Mouse (Mus musculus) forebrain, embryonic 11.5 days (tissue): ENCODE measurements around the gene Cst11. TPM values are rescaled to one million over a fixed set of nuclear protein-coding genes. Genes with fewer than 3 reads are reported as not detected.

ENCODE experiments used
- ATAC-seq: fragments of 200-750 bp; cut with Nextera tagmentation; replicated peaks from 2 replicates; pipeline ENCODE4 v1.8.0; 2017; ENCODE audit warnings: moderate TSS enrichment; ENCODE audit not compliant: low FRiP score
- DNase-seq: peaks from one replicate; pipeline ENCODE4 v3.0.0-alpha.2; 2017; ENCODE audit warnings: low spot score
- H3K27ac ChIP-seq: fragments of 300-500 bp; sonication (generic); 2 replicates; pipeline ENCODE4 v1.5.1; 2014; ENCODE audit warnings: low read depth, low read length
- H3K27me3 ChIP-seq: fragments of 300-500 bp; sonication (generic); 2 replicates; pipeline ENCODE4 v1.6.1; 2014; ENCODE audit warnings: mild to moderate bottlenecking, low read length, mixed read lengths; ENCODE audit not compliant: control insufficient read depth, insufficient read depth
- H3K36me3 ChIP-seq: fragments of 300-500 bp; sonication (generic); 2 replicates; pipeline ENCODE4 v1.6.1; 2014; ENCODE audit warnings: mild to moderate bottlenecking, low read length, moderate library complexity, mixed read lengths; ENCODE audit not compliant: control insufficient read depth, insufficient read depth
- H3K4me1 ChIP-seq: fragments of 300-500 bp; sonication (generic); replicated peaks from 2 replicates; pipeline ENCODE4 v1.6.1; 2014; ENCODE audit warnings: low read length, mixed read lengths; ENCODE audit not compliant: control insufficient read depth, insufficient read depth
- H3K4me2 ChIP-seq: fragments of 300-500 bp; sonication (generic); 2 replicates; pipeline ENCODE4 v1.6.1; 2014; ENCODE audit warnings: low read depth, mild to moderate bottlenecking, low read length, moderate library complexity, mixed read lengths; ENCODE audit not compliant: severe bottlenecking
- H3K4me3 ChIP-seq: fragments of 300-500 bp; sonication (generic); 2 replicates; pipeline ENCODE4 v1.5.1; 2014; ENCODE audit warnings: low read depth, low read length
- H3K9ac ChIP-seq: fragments of 300-500 bp; sonication (generic); 2 replicates; pipeline ENCODE4 v1.6.1; 2014; ENCODE audit warnings: low read length
- H3K9me3 ChIP-seq: fragments of 300-500 bp; sonication (generic); 2 replicates; pipeline ENCODE4 v1.6.1; 2016; ENCODE audit warnings: low read length, mixed read lengths; ENCODE audit not compliant: control insufficient read depth
- WGBS: fragments of 180-500 bp; shearing (Covaris S2); extraction: QIAGEN DNeasy Blood & Tissue Kit; methylation state at CpG from one replicate; pipeline ENCODE4 v1.1.7; 2014; 5-methylcytosine and 5-hydroxymethylcytosine counted together
- polyA plus RNA-seq: library from polyadenylated mRNA; unstranded; fragments of >200 nt; fragmentation: Nextera tagmentation; extraction: Ambion mirVana; gene quantifications from 2 replicates; pipeline ENCODE4 v1.2.1, GENCODE M21; 2014

Cst11 gene
- polyA plus RNA-seq, 1 experiment from 2014 or later: not detected

- 78% methylated on average over 2 of the region's 2 CpGs for WGBS
- H3K27me3 ChIP-seq: no peaks in the 10 kb centered on the region
- no peak overlapping the region for H3K4me3 ChIP-seq
- no peak overlapping the region for H3K9ac ChIP-seq
- no peaks in the 10 kb centered on the region for H3K36me3 ChIP-seq
- H3K4me1 ChIP-seq: no peaks in the 10 kb centered on the region
- H3K4me2 ChIP-seq: no peak overlapping the region
- DNase-seq (no peak), ATAC-seq (no peak)
- H3K27ac ChIP-seq: no peak overlapping the region
- no peaks in the 10 kb centered on the region for H3K9me3 ChIP-seq
Observed at GRCm38 (mm10) chr2:148719271-148719995, 51.9 kb downstream of the Cst11 start.

Other genes starting within 250 kb of the Cst11 start
- 134 and 151 TPM in 2 replicates for gene Nxt1, start 98.9 kb downstream of the Cst11 start, polyA plus RNA-seq
- 27.8 and 29.3 TPM in 2 replicates for gene Gzf1, start 90.5 kb downstream of the Cst11 start, polyA plus RNA-seq
- gene Napb, start 39.0 kb downstream of the Cst11 start, polyA plus RNA-seq: 13.9 and 14.3 TPM in 2 replicates
- gene Cstl1, start 21.1 kb downstream of the Cst11 start, polyA plus RNA-seq: not detected in 2 replicates
- not detected in 2 replicates for gene 8030411F24Rik, start 10.5 kb upstream of the Cst11 start, polyA plus RNA-seq
- gene Cst12, start 17.9 kb upstream of the Cst11 start, polyA plus RNA-seq: not detected in 2 replicates
- gene Cst8, start 27.3 kb upstream of the Cst11 start, polyA plus RNA-seq: not detected in 2 replicates
- gene Cst13, start 48.6 kb upstream of the Cst11 start, polyA plus RNA-seq: not detected in 2 replicates
- gene Cst9, start 63.6 kb upstream of the Cst11 start, polyA plus RNA-seq: not detected in 2 replicates
- gene 9230104L09Rik, start 93.5 kb upstream of the Cst11 start, polyA plus RNA-seq: not detected in 2 replicates
- 300 and 319 TPM in 2 replicates for gene Cst3, start 104.2 kb upstream of the Cst11 start, polyA plus RNA-seq
- gene Gm1330, start 231.8 kb upstream of the Cst11 start, polyA plus RNA-seq: not detected in 2 replicates
- not detected in 2 replicates for gene Gm10750, start 245.7 kb upstream of the Cst11 start, polyA plus RNA-seq